Mouse (Mus musculus): ENCODE data around the gene Cmtm8. TPM values are rescaled to one million over a fixed set of nuclear protein-coding genes. Genes with fewer than 3 reads are reported as not detected.

Gene Cmtm8
- polyA plus RNA-seq, 1 experiment from 2014 or later, result 102 TPM

GRCm38 (mm10) chr9:114799498-114800107 lies 44.4 kb downstream of the Cmtm8 start:
- H3K36me3 ChIP-seq, result no peaks in the 10 kb centered on the region; the same call in 1 of the 2 replicates
- no peak overlapping the region for H3K4me2 ChIP-seq
- 48% methylated on average over 10 of the region's 10 CpGs for WGBS
- no peak overlapping the region for H3K4me3 ChIP-seq
- no peak overlapping the region for H3K9ac ChIP-seq
- H3K9me3 ChIP-seq, result no peaks in the 10 kb centered on the region
- ATAC-seq (ENCODE audit: borderline replicate concordance, extremely low read depth, low FRiP score, low TSS enrichment), result no peak
- H3K27ac ChIP-seq, result no peak overlapping the region
- H3K4me1 ChIP-seq, result peaks cover 10% of the 10 kb centered on the region
- H3K27me3 ChIP-seq, result no peaks in the 10 kb centered on the region

DNA sequence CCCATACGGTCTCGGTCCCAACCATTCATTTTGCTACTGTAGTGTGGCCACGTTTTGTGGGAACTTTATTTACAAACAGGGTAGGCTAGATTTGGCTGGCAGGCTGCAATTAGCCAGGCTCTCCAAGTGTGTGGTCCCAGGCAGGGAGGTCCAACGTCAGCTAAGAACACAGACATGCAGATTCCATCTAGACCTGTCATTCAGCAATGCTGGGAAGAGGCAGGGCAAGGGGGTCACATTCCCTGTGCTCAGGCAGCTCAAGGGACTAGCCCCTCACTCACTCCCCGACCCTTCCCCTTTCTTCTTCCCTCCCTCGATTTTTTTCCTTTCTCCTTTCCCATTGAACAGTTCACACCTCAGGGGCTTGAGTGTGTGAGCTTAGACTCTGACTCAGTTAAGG lies 45.1 kb downstream of the Cmtm8 start:
- ATAC-seq (ENCODE audit: borderline replicate concordance, extremely low read depth, low FRiP score, low TSS enrichment), result no peak
- no peak overlapping the region for H3K9ac ChIP-seq
- H3K36me3 ChIP-seq, result no peaks in the 10 kb centered on the region; the same call in 1 of the 2 replicates
- 24% methylated on average over 6 of the region's 6 CpGs for WGBS
- no peak overlapping the region for H3K4me3 ChIP-seq
- H3K4me1 ChIP-seq, result peaks cover 10% of the 10 kb centered on the region; the same call in 1 of the 2 replicates
- no peaks in the 10 kb centered on the region for H3K9me3 ChIP-seq
- H3K27ac ChIP-seq, result no peak overlapping the region
- no peaks in the 10 kb centered on the region for H3K27me3 ChIP-seq
- H3K4me2 ChIP-seq, result no peak overlapping the region

- Histone ChIP-seq H3K4me1 (peaks cover 10% of the 10 kb centered on the region; the same call in 1 of the 2 replicates), H3K4me3 (no peak overlapping the region), H3K27me3 (no peaks in the 10 kb centered on the region), H3K27ac (no peak overlapping the region), H3K9me3 (no peaks in the 10 kb centered on the region), H3K4me2 (no peak overlapping the region), H3K36me3 (no peaks in the 10 kb centered on the region; the same call in 1 of the 2 replicates), H3K9ac (no peak overlapping the region)
- 47% methylated on average over 11 of the region's 11 CpGs for WGBS
- peak; percentile 74; the same call in 1 of the 2 replicates for ATAC-seq (ENCODE audit: borderline replicate concordance, extremely low read depth, low FRiP score, low TSS enrichment)
These were observed 46.5 kb downstream of the Cmtm8 start for GRCm38 (mm10) chr9:114797329-114798004.

GRCm38 (mm10) chr9:114796473-114797050 lies 47.4 kb downstream of the Cmtm8 start:
- no peak for ATAC-seq (ENCODE audit: borderline replicate concordance, extremely low read depth, low FRiP score, low TSS enrichment)
- Histone ChIP-seq H3K27me3 (no peaks in the 10 kb centered on the region), H3K9ac (no peak overlapping the region), H3K9me3 (no peaks in the 10 kb centered on the region), H3K4me2 (no peak overlapping the region), H3K36me3 (no peaks in the 10 kb centered on the region; the same call in 1 of the 2 replicates), H3K27ac (no peak overlapping the region), H3K4me1 (peaks cover 10% of the 10 kb centered on the region; the same call in 1 of the 2 replicates), H3K4me3 (no peak overlapping the region)
- WGBS, result 28% methylated on average over 11 of the region's 11 CpGs

DNA sequence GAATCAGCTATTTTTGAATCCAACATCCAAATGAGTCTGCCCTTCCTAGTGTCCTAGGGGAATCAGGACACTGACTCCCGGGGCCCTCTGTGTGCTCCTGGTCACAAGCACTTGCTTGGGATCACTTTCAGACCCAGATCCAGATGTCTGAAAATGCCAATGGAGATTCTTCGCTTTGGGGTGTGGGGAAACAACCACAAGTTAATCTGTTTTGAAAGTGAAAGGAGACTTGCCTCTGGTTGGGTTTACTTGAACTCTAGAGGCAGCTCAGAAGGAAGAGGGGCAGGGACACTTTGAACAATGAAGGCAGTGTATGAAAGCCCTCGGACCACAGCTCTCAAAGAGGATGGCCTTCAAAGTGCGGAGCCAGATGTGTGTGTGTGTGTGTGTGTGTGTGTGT lies 49.5 kb downstream of the Cmtm8 start:
- Histone ChIP-seq H3K36me3 (no peaks in the 10 kb centered on the region; the same call in 1 of the 2 replicates), H3K4me2 (no peak overlapping the region), H3K27ac (no peak overlapping the region), H3K4me3 (no peak overlapping the region), H3K27me3 (no peaks in the 10 kb centered on the region), H3K4me1 (peaks cover 10% of the 10 kb centered on the region; the same call in 1 of the 2 replicates), H3K9me3 (no peaks in the 10 kb centered on the region), H3K9ac (no peak overlapping the region)
- WGBS, result 67% methylated on average over 4 of the region's 4 CpGs
- no peak for ATAC-seq (ENCODE audit: borderline replicate concordance, extremely low read depth, low FRiP score, low TSS enrichment)

DNA sequence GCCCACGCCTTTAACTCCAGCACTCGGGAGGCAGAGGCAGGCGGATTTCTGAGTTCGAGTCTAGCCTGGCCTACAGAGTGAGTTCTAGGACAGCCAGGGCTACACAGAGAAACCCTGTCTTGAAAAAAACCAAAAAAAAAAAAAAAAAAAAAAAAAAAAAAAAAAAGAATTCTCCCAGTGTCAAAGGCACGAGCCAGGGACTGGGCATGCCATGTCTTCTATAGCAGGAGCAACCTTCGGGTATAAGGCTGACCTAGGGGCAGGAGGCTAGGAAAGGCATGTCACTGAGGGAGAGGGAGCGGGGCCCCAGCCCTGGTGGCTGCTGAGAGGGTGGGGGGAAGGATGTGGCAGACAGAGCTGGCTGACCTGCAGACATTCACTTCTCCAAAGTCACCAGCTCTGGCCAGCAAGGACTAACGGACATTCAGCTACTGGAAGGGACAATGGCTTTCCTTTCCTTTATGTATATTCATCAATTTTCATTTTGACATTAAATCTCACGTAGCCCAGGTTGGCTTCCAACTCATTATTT lies 50.1 kb downstream of the Cmtm8 start:
- peaks cover 10% of the 10 kb centered on the region; the same call in 1 of the 2 replicates for H3K4me1 ChIP-seq
- ATAC-seq (ENCODE audit: borderline replicate concordance, extremely low read depth, low FRiP score, low TSS enrichment), result no peak
- H3K9ac ChIP-seq, result no peak overlapping the region
- no peaks in the 10 kb centered on the region for H3K9me3 ChIP-seq
- no peaks in the 10 kb centered on the region for H3K27me3 ChIP-seq
- H3K27ac ChIP-seq, result no peak overlapping the region
- H3K4me2 ChIP-seq, result no peak overlapping the region
- H3K4me3 ChIP-seq, result no peak overlapping the region
- H3K36me3 ChIP-seq, result no peaks in the 10 kb centered on the region; the same call in 1 of the 2 replicates
- WGBS, result 77% methylated on average over 8 of the region's 9 CpGs

DNA sequence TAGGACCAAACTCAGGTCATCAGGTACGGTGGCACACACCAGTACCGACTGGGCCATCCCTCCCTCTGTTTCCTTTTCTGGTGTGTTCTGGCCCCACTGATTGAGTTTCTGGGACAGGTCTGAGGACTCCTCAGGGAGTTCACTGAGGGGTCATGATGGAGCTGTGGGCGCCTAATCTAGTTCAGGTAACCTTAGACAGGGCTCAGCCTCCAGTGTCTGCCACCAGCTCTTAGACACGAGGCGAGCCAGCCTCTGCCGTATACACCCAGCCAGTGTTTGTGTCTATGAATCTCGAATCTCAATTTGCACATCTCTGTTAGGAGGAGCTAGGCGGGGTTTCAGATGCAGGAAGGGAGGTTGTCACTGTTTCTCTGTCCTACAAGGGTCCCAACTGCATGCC lies 54.0 kb downstream of the Cmtm8 start:
- H3K4me3 ChIP-seq, result no peak overlapping the region
- H3K27me3 ChIP-seq, result no peaks in the 10 kb centered on the region; the same call in 1 of the 2 replicates
- no peaks in the 10 kb centered on the region; the same call in 1 of the 2 replicates for H3K9me3 ChIP-seq
- 79% methylated on average over 8 of the region's 8 CpGs for WGBS
- H3K9ac ChIP-seq, result no peak overlapping the region
- H3K36me3 ChIP-seq, result no peaks in the 10 kb centered on the region
- H3K4me1 ChIP-seq, result peaks cover 8% of the 10 kb centered on the region; the same call in 1 of the 2 replicates
- no peak overlapping the region for H3K4me2 ChIP-seq
- no peak overlapping the region for H3K27ac ChIP-seq
- ATAC-seq (ENCODE audit: borderline replicate concordance, extremely low read depth, low FRiP score, low TSS enrichment), result no peak

GRCm38 (mm10) chr9:114789557-114789956 lies 54.4 kb downstream of the Cmtm8 start:
- Histone ChIP-seq H3K4me1 (peaks cover 8% of the 10 kb centered on the region; the same call in 1 of the 2 replicates), H3K9ac (no peak overlapping the region), H3K9me3 (no peaks in the 10 kb centered on the region; the same call in 1 of the 2 replicates), H3K4me3 (no peak overlapping the region), H3K4me2 (no peak overlapping the region), H3K27me3 (no peaks in the 10 kb centered on the region; the same call in 1 of the 2 replicates), H3K27ac (no peak overlapping the region), H3K36me3 (no peaks in the 10 kb centered on the region)
- no peak for ATAC-seq (ENCODE audit: borderline replicate concordance, extremely low read depth, low FRiP score, low TSS enrichment)
- 65% methylated on average over 7 of the region's 7 CpGs for WGBS

- H3K4me3 ChIP-seq, result no peak overlapping the region
- no peak overlapping the region for H3K9ac ChIP-seq
- no peaks in the 10 kb centered on the region; the same call in 1 of the 2 replicates for H3K27me3 ChIP-seq
- no peaks in the 10 kb centered on the region for H3K36me3 ChIP-seq
- ATAC-seq (ENCODE audit: borderline replicate concordance, extremely low read depth, low FRiP score, low TSS enrichment), result no peak
- H3K4me1 ChIP-seq, result peaks cover 8% of the 10 kb centered on the region; the same call in 1 of the 2 replicates
- no peak overlapping the region for H3K27ac ChIP-seq
- H3K9me3 ChIP-seq, result no peaks in the 10 kb centered on the region; the same call in 1 of the 2 replicates
- H3K4me2 ChIP-seq, result no peak overlapping the region
- 85% methylated on average over 8 of the region's 8 CpGs for WGBS
These were observed 55.3 kb downstream of the Cmtm8 start for GRCm38 (mm10) chr9:114788697-114789096.

GRCm38 (mm10) chr9:114787716-114788115 lies 56.2 kb downstream of the Cmtm8 start:
- H3K4me1 ChIP-seq, result peaks cover 8% of the 10 kb centered on the region; the same call in 1 of the 2 replicates
- H3K4me2 ChIP-seq, result no peak overlapping the region
- H3K27me3 ChIP-seq, result no peaks in the 10 kb centered on the region; the same call in 1 of the 2 replicates
- no peak overlapping the region for H3K4me3 ChIP-seq
- no peak overlapping the region for H3K9ac ChIP-seq
- H3K27ac ChIP-seq, result no peak overlapping the region
- no peaks in the 10 kb centered on the region; the same call in 1 of the 2 replicates for H3K9me3 ChIP-seq
- H3K36me3 ChIP-seq, result no peaks in the 10 kb centered on the region
- 81% methylated on average over 7 of the region's 7 CpGs for WGBS
- ATAC-seq (ENCODE audit: borderline replicate concordance, extremely low read depth, low FRiP score, low TSS enrichment), result no peak

GRCm38 (mm10) chr9:114787134-114787533 lies 56.8 kb downstream of the Cmtm8 start:
- Histone ChIP-seq H3K4me2 (no peak overlapping the region), H3K36me3 (no peaks in the 10 kb centered on the region), H3K4me1 (peaks cover 12% of the 10 kb centered on the region), H3K9ac (no peak overlapping the region), H3K27ac (no peak overlapping the region), H3K9me3 (no peaks in the 10 kb centered on the region; the same call in 1 of the 2 replicates), H3K27me3 (no peaks in the 10 kb centered on the region; the same call in 1 of the 2 replicates), H3K4me3 (no peak overlapping the region)
- no peak for ATAC-seq (ENCODE audit: borderline replicate concordance, extremely low read depth, low FRiP score, low TSS enrichment)
- WGBS, result 91% methylated on average over 5 of the region's 5 CpGs
